Mouse (Mus musculus): ENCODE results near the gene Tenm2. TPM values are rescaled to one million over a fixed set of nuclear protein-coding genes. Genes with fewer than 3 reads are reported as not detected.

Gene Tenm2
- polyA plus RNA-seq, 1 experiment from 2014 or later, result 1.5 TPM

- no peaks in the 10 kb centered on the region for H3K36me3 ChIP-seq (replicated peaks; ENCODE audit: control insufficient read depth, insufficient read depth, low read depth, low read length)
- DNase-seq (ENCODE audit: low spot score) (no peak), ATAC-seq (replicated peaks; ENCODE audit: insufficient number of reproducible peaks, low FRiP score, low TSS enrichment, low read depth) (no peak)
- no peak overlapping the region for H3K9ac ChIP-seq (replicated peaks; ENCODE audit: low read length)
- 55% methylated on average over 5 of the region's 5 CpGs for WGBS
- H3K4me3 ChIP-seq (ENCODE audit: low read depth, low read length), result no peak overlapping the region
- no peaks in the 10 kb centered on the region; the same call in 1 of the 2 replicates for H3K27me3 ChIP-seq (ENCODE audit: control insufficient read depth, insufficient read depth, low read length)
- H3K9me3 ChIP-seq (replicated peaks; ENCODE audit: control insufficient read depth, low read length), result no peaks in the 10 kb centered on the region
- no peaks in the 10 kb centered on the region for H3K4me1 ChIP-seq (ENCODE audit: control insufficient read depth, insufficient read depth, low read length)
- no peak overlapping the region for H3K27ac ChIP-seq (replicated peaks; ENCODE audit: low read depth, low read length)
- no peak overlapping the region for H3K4me2 ChIP-seq (ENCODE audit: low read depth, low read length)
These were observed 561.6 kb downstream of the Tenm2 start for GRCm38 (mm10) chr11:36674141-36674540.

GRCm38 (mm10) chr11:36671196-36671595 lies 564.6 kb downstream of the Tenm2 start:
- Histone ChIP-seq H3K4me2 (ENCODE audit: low read depth, low read length) (no peak overlapping the region), H3K4me3 (ENCODE audit: low read depth, low read length) (no peak overlapping the region), H3K4me1 (ENCODE audit: control insufficient read depth, insufficient read depth, low read length) (no peaks in the 10 kb centered on the region), H3K9me3 (replicated peaks; ENCODE audit: control insufficient read depth, low read length) (no peaks in the 10 kb centered on the region), H3K9ac (replicated peaks; ENCODE audit: low read length) (no peak overlapping the region), H3K27me3 (ENCODE audit: control insufficient read depth, insufficient read depth, low read length) (no peaks in the 10 kb centered on the region), H3K27ac (replicated peaks; ENCODE audit: low read depth, low read length) (no peak overlapping the region), H3K36me3 (replicated peaks; ENCODE audit: control insufficient read depth, insufficient read depth, low read depth, low read length) (no peaks in the 10 kb centered on the region)
- WGBS, result 81% methylated on average over 9 of the region's 9 CpGs
- DNase-seq (ENCODE audit: low spot score), result no peak
- no peak for ATAC-seq (replicated peaks; ENCODE audit: insufficient number of reproducible peaks, low FRiP score, low TSS enrichment, low read depth)

- Histone ChIP-seq H3K4me2 (ENCODE audit: low read depth, low read length) (no peak overlapping the region), H3K36me3 (replicated peaks; ENCODE audit: control insufficient read depth, insufficient read depth, low read depth, low read length) (no peaks in the 10 kb centered on the region), H3K4me1 (ENCODE audit: control insufficient read depth, insufficient read depth, low read length) (no peaks in the 10 kb centered on the region), H3K27me3 (ENCODE audit: control insufficient read depth, insufficient read depth, low read length) (no peaks in the 10 kb centered on the region), H3K4me3 (ENCODE audit: low read depth, low read length) (no peak overlapping the region), H3K9ac (replicated peaks; ENCODE audit: low read length) (no peak overlapping the region), H3K9me3 (replicated peaks; ENCODE audit: control insufficient read depth, low read length) (no peaks in the 10 kb centered on the region), H3K27ac (replicated peaks; ENCODE audit: low read depth, low read length) (no peak overlapping the region)
- DNase-seq (ENCODE audit: low spot score) (no peak), ATAC-seq (replicated peaks; ENCODE audit: insufficient number of reproducible peaks, low FRiP score, low TSS enrichment, low read depth) (no peak)
- WGBS, result 85% methylated on average over 1 of the region's 1 CpGs
These were observed 571.7 kb downstream of the Tenm2 start for GRCm38 (mm10) chr11:36664026-36664425.

- Histone ChIP-seq H3K36me3 (replicated peaks; ENCODE audit: control insufficient read depth, insufficient read depth, low read depth, low read length) (no peaks in the 10 kb centered on the region), H3K4me1 (ENCODE audit: control insufficient read depth, insufficient read depth, low read length) (no peaks in the 10 kb centered on the region), H3K27me3 (ENCODE audit: control insufficient read depth, insufficient read depth, low read length) (no peaks in the 10 kb centered on the region), H3K4me2 (ENCODE audit: low read depth, low read length) (no peak overlapping the region), H3K9ac (replicated peaks; ENCODE audit: low read length) (no peak overlapping the region), H3K9me3 (replicated peaks; ENCODE audit: control insufficient read depth, low read length) (no peaks in the 10 kb centered on the region), H3K4me3 (ENCODE audit: low read depth, low read length) (no peak overlapping the region), H3K27ac (replicated peaks; ENCODE audit: low read depth, low read length) (no peak overlapping the region)
- DNase-seq (ENCODE audit: low spot score) (no peak), ATAC-seq (replicated peaks; ENCODE audit: insufficient number of reproducible peaks, low FRiP score, low TSS enrichment, low read depth) (no peak)
- WGBS, result 66% methylated on average over 3 of the region's 3 CpGs
These were observed 572.2 kb downstream of the Tenm2 start for GRCm38 (mm10) chr11:36663571-36663970.

GRCm38 (mm10) chr11:36653656-36654323 lies 582.0 kb downstream of the Tenm2 start:
- ATAC-seq (replicated peaks; ENCODE audit: insufficient number of reproducible peaks, low FRiP score, low TSS enrichment, low read depth) (no peak), DNase-seq (ENCODE audit: low spot score) (no peak)
- H3K9ac ChIP-seq (replicated peaks; ENCODE audit: low read length), result no peak overlapping the region
- no peak overlapping the region for H3K4me2 ChIP-seq (ENCODE audit: low read depth, low read length)
- H3K27me3 ChIP-seq (ENCODE audit: control insufficient read depth, insufficient read depth, low read length), result no peaks in the 10 kb centered on the region
- WGBS, result 83% methylated on average over 9 of the region's 9 CpGs
- no peak overlapping the region for H3K4me3 ChIP-seq (ENCODE audit: low read depth, low read length)
- no peaks in the 10 kb centered on the region for H3K4me1 ChIP-seq (ENCODE audit: control insufficient read depth, insufficient read depth, low read length)
- no peaks in the 10 kb centered on the region for H3K9me3 ChIP-seq (replicated peaks; ENCODE audit: control insufficient read depth, low read length)
- H3K27ac ChIP-seq (replicated peaks; ENCODE audit: low read depth, low read length), result no peak overlapping the region
- H3K36me3 ChIP-seq (replicated peaks; ENCODE audit: control insufficient read depth, insufficient read depth, low read depth, low read length), result no peaks in the 10 kb centered on the region

- Histone ChIP-seq H3K9me3 (replicated peaks; ENCODE audit: control insufficient read depth, low read length) (no peaks in the 10 kb centered on the region), H3K4me3 (ENCODE audit: low read depth, low read length) (no peak overlapping the region), H3K27ac (replicated peaks; ENCODE audit: low read depth, low read length) (no peak overlapping the region), H3K9ac (replicated peaks; ENCODE audit: low read length) (no peak overlapping the region), H3K36me3 (replicated peaks; ENCODE audit: control insufficient read depth, insufficient read depth, low read depth, low read length) (no peaks in the 10 kb centered on the region), H3K27me3 (ENCODE audit: control insufficient read depth, insufficient read depth, low read length) (no peaks in the 10 kb centered on the region), H3K4me2 (ENCODE audit: low read depth, low read length) (no peak overlapping the region), H3K4me1 (ENCODE audit: control insufficient read depth, insufficient read depth, low read length) (no peaks in the 10 kb centered on the region)
- WGBS, result 80% methylated on average over 1 of the region's 1 CpGs
- no peak for DNase-seq (ENCODE audit: low spot score)
- ATAC-seq (replicated peaks; ENCODE audit: insufficient number of reproducible peaks, low FRiP score, low TSS enrichment, low read depth), result no peak
These were observed 588.6 kb downstream of the Tenm2 start for GRCm38 (mm10) chr11:36647179-36647578.

GRCm38 (mm10) chr11:36635082-36635481 lies 600.7 kb downstream of the Tenm2 start:
- ATAC-seq (replicated peaks; ENCODE audit: insufficient number of reproducible peaks, low FRiP score, low TSS enrichment, low read depth), result no peak

GRCm38 (mm10) chr11:36632201-36632600 lies 603.6 kb downstream of the Tenm2 start:
- Histone ChIP-seq H3K4me1 (ENCODE audit: control insufficient read depth, insufficient read depth, low read length) (no peaks in the 10 kb centered on the region), H3K4me2 (ENCODE audit: low read depth, low read length) (no peak overlapping the region), H3K36me3 (replicated peaks; ENCODE audit: control insufficient read depth, insufficient read depth, low read depth, low read length) (no peaks in the 10 kb centered on the region), H3K27me3 (ENCODE audit: control insufficient read depth, insufficient read depth, low read length) (no peaks in the 10 kb centered on the region), H3K27ac (replicated peaks; ENCODE audit: low read depth, low read length) (no peak overlapping the region), H3K4me3 (ENCODE audit: low read depth, low read length) (no peak overlapping the region), H3K9ac (replicated peaks; ENCODE audit: low read length) (no peak overlapping the region), H3K9me3 (replicated peaks; ENCODE audit: control insufficient read depth, low read length) (no peaks in the 10 kb centered on the region)
- ATAC-seq (replicated peaks; ENCODE audit: insufficient number of reproducible peaks, low FRiP score, low TSS enrichment, low read depth) (no peak), DNase-seq (ENCODE audit: low spot score) (no peak)

More at GRCm38 (mm10) chr11:36635082-36635481, 600.7 kb downstream of the Tenm2 start:
- Histone ChIP-seq H3K4me2 (ENCODE audit: low read depth, low read length) (no peak overlapping the region), H3K9ac (replicated peaks; ENCODE audit: low read length) (no peak overlapping the region), H3K27me3 (ENCODE audit: control insufficient read depth, insufficient read depth, low read length) (no peaks in the 10 kb centered on the region), H3K4me1 (ENCODE audit: control insufficient read depth, insufficient read depth, low read length) (no peaks in the 10 kb centered on the region), H3K27ac (replicated peaks; ENCODE audit: low read depth, low read length) (no peak overlapping the region), H3K4me3 (ENCODE audit: low read depth, low read length) (no peak overlapping the region), H3K36me3 (replicated peaks; ENCODE audit: control insufficient read depth, insufficient read depth, low read depth, low read length) (no peaks in the 10 kb centered on the region), H3K9me3 (replicated peaks; ENCODE audit: control insufficient read depth, low read length) (no peaks in the 10 kb centered on the region)
- no peak for DNase-seq (ENCODE audit: low spot score)
- WGBS, result 59% methylated on average over 6 of the region's 6 CpGs
